In the genomic region with DNA sequence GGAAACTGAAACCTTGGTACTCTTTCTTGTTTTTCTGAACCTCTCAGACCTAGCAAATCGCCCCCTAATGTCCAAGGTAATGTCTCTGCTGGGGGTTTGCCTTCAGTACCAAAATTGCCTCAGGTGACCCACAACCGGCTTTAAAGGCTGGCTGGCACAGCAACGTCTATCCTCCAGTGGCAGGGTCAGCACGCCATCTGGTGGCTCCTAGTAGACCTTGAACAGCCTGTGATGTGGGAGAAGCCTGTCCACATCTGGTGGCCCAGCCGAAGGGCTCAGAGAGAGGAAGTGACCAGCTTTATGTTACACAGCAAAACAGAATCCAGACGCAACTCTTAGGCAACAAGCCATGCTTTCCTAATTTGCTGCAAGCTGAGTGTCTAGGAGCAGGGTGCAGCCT, we compare ENCODE assay signal across 8 mouse cellular contexts. TPM values are rescaled to one million over a fixed set of nuclear protein-coding genes. Genes with fewer than 3 reads are reported as not detected.
DNase-seq lines count a peak whose midpoint lies in the region; ATAC-seq and TF ChIP-seq lines count a peak whose summit lies in the region.

No protein-coding gene starts in this region.

- H3K4me1 ChIP-seq in kidney, postnatal 0 days (replicated peaks; ENCODE audit: insufficient read depth, low read length): no peaks in the 10 kb centered on the region
- H3K4me1 ChIP-seq in liver, embryonic 13.5 days (replicated peaks): 0 out of 2 replicates have a peak, but pooled peaks cover 3% of the 10 kb centered on the region
- no peaks in the 10 kb centered on the region for H3K4me1 ChIP-seq in neural tube, embryonic 11.5 days (ENCODE audit: control insufficient read depth, insufficient read depth, low read length)
- H3K4me1 ChIP-seq in stomach, embryonic 15.5 days: no peaks in the 10 kb centered on the region

- H3K36me3 ChIP-seq in kidney, postnatal 0 days (ENCODE audit: insufficient read depth, low read length): no peaks in the 10 kb centered on the region
- no peaks in the 10 kb centered on the region for H3K36me3 ChIP-seq in liver, embryonic 13.5 days
- no peaks in the 10 kb centered on the region for H3K36me3 ChIP-seq in neural tube, embryonic 11.5 days (ENCODE audit: control insufficient read depth, insufficient read depth, low read length)
- H3K36me3 ChIP-seq in stomach, embryonic 15.5 days: no peaks in the 10 kb centered on the region

- no peak overlapping the region for H3K4me2 ChIP-seq in kidney, postnatal 0 days (ENCODE audit: low read length)
- no peak overlapping the region for H3K4me2 ChIP-seq in liver, embryonic 13.5 days
- H3K4me2 ChIP-seq in neural tube, embryonic 11.5 days (ENCODE audit: low read depth): no peak overlapping the region
- H3K4me2 ChIP-seq in stomach, embryonic 15.5 days: no peak overlapping the region

- H3K9me3 ChIP-seq in kidney, postnatal 0 days (replicated peaks; ENCODE audit: low read length): no peaks in the 10 kb centered on the region
- H3K9me3 ChIP-seq in liver, embryonic 13.5 days (replicated peaks): no peaks in the 10 kb centered on the region
- no peaks in the 10 kb centered on the region for H3K9me3 ChIP-seq in neural tube, embryonic 11.5 days (ENCODE audit: control insufficient read depth, low read length)
- no peaks in the 10 kb centered on the region for H3K9me3 ChIP-seq in stomach, embryonic 15.5 days

- H3K9ac ChIP-seq in kidney, postnatal 0 days (ENCODE audit: low read depth, low read length): no peak overlapping the region
- H3K9ac ChIP-seq in liver, embryonic 13.5 days: no peak overlapping the region
- H3K9ac ChIP-seq in neural tube, embryonic 11.5 days (ENCODE audit: low read length): no peak overlapping the region
- no peak overlapping the region for H3K9ac ChIP-seq in stomach, embryonic 15.5 days

- no peak overlapping the region for H3K4me3 ChIP-seq in kidney, postnatal 0 days (replicated peaks; ENCODE audit: low read depth, low read length)
- H3K4me3 ChIP-seq in liver, embryonic 13.5 days (replicated peaks): no peak overlapping the region
- no peak overlapping the region for H3K4me3 ChIP-seq in neural tube, embryonic 11.5 days (ENCODE audit: low read depth, low read length)
- no peak overlapping the region for H3K4me3 ChIP-seq in stomach, embryonic 15.5 days (replicated peaks)

- ATAC-seq in kidney, postnatal 0 days (replicated peaks; ENCODE audit: low FRiP score, low read depth): no peak
- peak; percentile 47; the same call in 1 of the 2 replicates for ATAC-seq in liver, embryonic 13.5 days (ENCODE audit: low read depth)
- no peak for ATAC-seq in neural tube, embryonic 11.5 days (ENCODE audit: insufficient read depth, low FRiP score, low TSS enrichment)
- peak; percentile 70; the same call in 1 of the 2 replicates for ATAC-seq in stomach, embryonic 15.5 days (ENCODE audit: insufficient read depth, low FRiP score, low read depth)

- peak; percentile 56 to 65 for DNase-seq in urinary bladder, adult 18-20 months (ENCODE audit: low spot score in 2 of 2)
- no peak for DNase-seq in urinary bladder, postnatal 10 days (ENCODE audit: low spot score)
- DNase-seq in embryo, embryonic 10.5 days (ENCODE audit: low spot score): peak; percentile 85
- DNase-seq in heart, adult 8-10 months (ENCODE audit: low spot score): peak; percentile 76
- DNase-seq in kidney, postnatal 0 days (ENCODE audit: low spot score): peak; percentile 87
- peak; percentile 32 for DNase-seq in liver, embryonic 13.5 days
- DNase-seq in neural tube, embryonic 11.5 days (ENCODE audit: low spot score): peak; percentile 77

- no peak overlapping the region for H3K27ac ChIP-seq in kidney, postnatal 0 days
- H3K27ac ChIP-seq in liver, embryonic 13.5 days: no peak overlapping the region
- no peak overlapping the region for H3K27ac ChIP-seq in neural tube, embryonic 11.5 days (ENCODE audit: low read depth, low read length)
- H3K27ac ChIP-seq in stomach, embryonic 15.5 days: no peak overlapping the region

- WGBS in kidney, postnatal 0 days: 1% methylated on average over 6 of the region's 6 CpGs
- 3% methylated on average over 6 of the region's 6 CpGs for WGBS in liver, embryonic 13.5 days (ENCODE audit: insufficient replicate concordance)
- WGBS in neural tube, embryonic 11.5 days: 5% methylated on average over 6 of the region's 6 CpGs
- 5% methylated on average over 6 of the region's 6 CpGs for WGBS in stomach, embryonic 15.5 days

- no peaks in the 10 kb centered on the region for H3K27me3 ChIP-seq in kidney, postnatal 0 days (ENCODE audit: insufficient read depth, low read length)
- peaks cover 6% of the 10 kb centered on the region; the same call in 1 of the 2 replicates for H3K27me3 ChIP-seq in liver, embryonic 13.5 days
- no peaks in the 10 kb centered on the region for H3K27me3 ChIP-seq in neural tube, embryonic 11.5 days (ENCODE audit: control insufficient read depth, insufficient read depth, low read length)
- no peaks in the 10 kb centered on the region for H3K27me3 ChIP-seq in stomach, embryonic 15.5 days (replicated peaks)

- peak; percentile 94 for TF ChIP-seq CTCF in kidney, postnatal 0 days (IDR thresholded peaks at IDR 0.05; ENCODE audit: low read depth)

RNA-seq across cellular contexts. Expression of a gene that starts 9.7 kb away (rescaled TPM):
- 10 to 100 TPM; 48.3 to 60.9 (median 54.9) TPM for total RNA-seq in heart, adult 8-10 months (2022)
- polyA plus RNA-seq in kidney, postnatal 0 days (2015; fragmentation: Nextera tagmentation; extraction: Ambion mirVana): 24.8 and 26.7 TPM in 2 replicates
- 10.2 and 10.6 TPM in 2 replicates for polyA plus RNA-seq in liver, embryonic 13.5 days (2015; fragmentation: Nextera tagmentation; extraction: Ambion mirVana)
- 27.3 and 28.7 TPM in 2 replicates for polyA plus RNA-seq in neural tube, embryonic 11.5 days (2014; fragmentation: Nextera tagmentation; extraction: Ambion mirVana)
- 26.8 and 27.9 TPM in 2 replicates for polyA plus RNA-seq in stomach, embryonic 15.5 days (2015; fragmentation: Nextera tagmentation; extraction: Ambion mirVana)

RNA-seq across cellular contexts. Expression of a gene that starts 28.5 kb away (rescaled TPM):
- total RNA-seq in heart, adult 8-10 months (2022): 10 to 100 TPM; 50.6 to 80.0 (median 64.5) TPM
- 171 and 175 TPM in 2 replicates for polyA plus RNA-seq in kidney, postnatal 0 days (2015; fragmentation: Nextera tagmentation; extraction: Ambion mirVana)
- polyA plus RNA-seq in liver, embryonic 13.5 days (2015; fragmentation: Nextera tagmentation; extraction: Ambion mirVana): 229 and 232 TPM in 2 replicates
- 335 and 359 TPM in 2 replicates for polyA plus RNA-seq in neural tube, embryonic 11.5 days (2014; fragmentation: Nextera tagmentation; extraction: Ambion mirVana)
- 218 TPM in 2 replicates for polyA plus RNA-seq in stomach, embryonic 15.5 days (2015; fragmentation: Nextera tagmentation; extraction: Ambion mirVana)

RNA-seq across cellular contexts. Expression of a gene that starts 50.1 kb away (rescaled TPM):
- 100 to 1,000 TPM; 268 to 282 (median 276) TPM for total RNA-seq in heart, adult 8-10 months (2022)
- polyA plus RNA-seq in kidney, postnatal 0 days (2015; fragmentation: Nextera tagmentation; extraction: Ambion mirVana): 1.8 and 2.0 TPM in 2 replicates
- polyA plus RNA-seq in liver, embryonic 13.5 days (2015; fragmentation: Nextera tagmentation; extraction: Ambion mirVana): 0.13 and 0.30 TPM in 2 replicates
- polyA plus RNA-seq in neural tube, embryonic 11.5 days (2014; fragmentation: Nextera tagmentation; extraction: Ambion mirVana): 0.59 and 0.92 TPM in 2 replicates
- polyA plus RNA-seq in stomach, embryonic 15.5 days (2015; fragmentation: Nextera tagmentation; extraction: Ambion mirVana): 13.5 and 15.3 TPM in 2 replicates

Comparison
In these comparisons a context has a peak if more than half of its experiments do, and no peak if none do; other contexts are left out.
1. ATAC-seq: peak in liver, embryonic 13.5 days (single experiment) and stomach, embryonic 15.5 days (single experiment); none in kidney, postnatal 0 days (single experiment) and neural tube, embryonic 11.5 days (single experiment).